Comparison of ENCODE assay signal across 18 mouse cellular contexts in genomic region chr17:85355356-85355755, GRCm38 (mm10).
A peak's percentile ranks its signal among the peaks of the same experiment; 100 is the strongest.
DNase-seq lines count a peak whose midpoint lies in the region; ATAC-seq and TF ChIP-seq lines count a peak whose summit lies in the region.
"Had no signal": no experiment of that assay in that cellular context is flagged by ENCODE, and none has a peak within 500 bp of the region (broad histone marks: within the 10 kb centered on the region; RNA-seq: fewer than 3 reads in every experiment).

No protein-coding gene starts in this region.

- H3K36me3 ChIP-seq in kidney, embryonic 15.5 days = no peaks in the 10 kb centered on the region
- no peaks in the 10 kb centered on the region for H3K36me3 ChIP-seq in kidney, postnatal 0 days (ENCODE audit: insufficient read depth, low read length)
- H3K36me3 ChIP-seq: embryonic facial prominence, embryonic 12.5 days; forebrain, embryonic 15.5 days; heart, embryonic 15.5 days; hindbrain, embryonic 13.5 days had no signal

- H3K9me3 ChIP-seq in kidney, embryonic 15.5 days (replicated peaks) = no peaks in the 10 kb centered on the region
- H3K9me3 ChIP-seq in kidney, postnatal 0 days (replicated peaks; ENCODE audit: low read length) = no peaks in the 10 kb centered on the region
- H3K9me3 ChIP-seq: embryonic facial prominence, embryonic 12.5 days; forebrain, embryonic 15.5 days; heart, embryonic 15.5 days; hindbrain, embryonic 13.5 days had no signal

- no peak overlapping the region for H3K27ac ChIP-seq in kidney, embryonic 15.5 days
- H3K27ac ChIP-seq in kidney, postnatal 0 days = no peak overlapping the region
- H3K27ac ChIP-seq: embryonic facial prominence, embryonic 12.5 days; forebrain, embryonic 15.5 days; heart, embryonic 15.5 days; hindbrain, embryonic 13.5 days had no signal

- WGBS in kidney, embryonic 15.5 days = 82% methylated on average over 9 of the region's 9 CpGs
- 86% methylated on average over 9 of the region's 9 CpGs for WGBS in kidney, postnatal 0 days

- no peak overlapping the region for H3K4me3 ChIP-seq in kidney, embryonic 15.5 days (replicated peaks)
- no peak overlapping the region for H3K4me3 ChIP-seq in kidney, postnatal 0 days (replicated peaks; ENCODE audit: low read depth, low read length)
- H3K4me3 ChIP-seq: embryonic facial prominence, embryonic 12.5 days; forebrain, embryonic 15.5 days; heart, embryonic 15.5 days; hindbrain, embryonic 13.5 days had no signal

- TF ChIP-seq CTCF in kidney, postnatal 0 days (IDR thresholded peaks at IDR 0.05; ENCODE audit: low read depth) = no peak

- no peaks in the 10 kb centered on the region for H3K27me3 ChIP-seq in kidney, embryonic 15.5 days
- H3K27me3 ChIP-seq in kidney, postnatal 0 days (ENCODE audit: insufficient read depth, low read length) = no peaks in the 10 kb centered on the region
- H3K27me3 ChIP-seq: embryonic facial prominence, embryonic 12.5 days; forebrain, embryonic 15.5 days; heart, embryonic 15.5 days; hindbrain, embryonic 13.5 days had no signal

- H3K9ac ChIP-seq in kidney, embryonic 15.5 days = no peak overlapping the region
- no peak overlapping the region for H3K9ac ChIP-seq in kidney, postnatal 0 days (ENCODE audit: low read depth, low read length)
- H3K9ac ChIP-seq: embryonic facial prominence, embryonic 12.5 days; forebrain, embryonic 15.5 days; heart, embryonic 15.5 days; hindbrain, embryonic 13.5 days had no signal

- DNase-seq in kidney, adult 18-20 months = peak; percentile 42
- peak; percentile 4 for DNase-seq in kidney, postnatal 0 days (ENCODE audit: low spot score)
- peak; percentile 47 to 59 for DNase-seq in kidney, postnatal 36 days
- DNase-seq in B cell, adult 2 months = no peak
- DNase-seq in MN1 (ENCODE audit: low spot score) = no peak
- DNase-seq: adrenal gland, adult 8-10 months; cerebellum, adult 11 months; cerebellum, adult 9-10 months; cerebellum, postnatal 25 days; gastrocnemius, postnatal 36 days; heart, adult 18-20 months; heart, postnatal 14 days had no signal

- no peak; the same call in 1 of the 2 replicates for ATAC-seq in kidney, embryonic 15.5 days (replicated peaks; ENCODE audit: low FRiP score)
- ATAC-seq in kidney, postnatal 0 days (replicated peaks; ENCODE audit: low FRiP score, low read depth) = no peak
- ATAC-seq: forebrain, embryonic 15.5 days had no signal

- H3K4me1 ChIP-seq in kidney, embryonic 15.5 days = no peaks in the 10 kb centered on the region
- no peaks in the 10 kb centered on the region for H3K4me1 ChIP-seq in kidney, postnatal 0 days (replicated peaks; ENCODE audit: insufficient read depth, low read length)
- H3K4me1 ChIP-seq: embryonic facial prominence, embryonic 12.5 days; forebrain, embryonic 15.5 days; heart, embryonic 15.5 days; hindbrain, embryonic 13.5 days had no signal

- H3K4me2 ChIP-seq in kidney, embryonic 15.5 days = no peak overlapping the region
- no peak overlapping the region for H3K4me2 ChIP-seq in kidney, postnatal 0 days (ENCODE audit: low read length)
- H3K4me2 ChIP-seq: embryonic facial prominence, embryonic 12.5 days; forebrain, embryonic 15.5 days; heart, embryonic 11.5 days; heart, embryonic 15.5 days; hindbrain, embryonic 13.5 days had no signal

Comparison
In these comparisons a context has a peak if more than half of its experiments do, and no peak if none do; other contexts are left out.
1. DNase-seq: peak in kidney, adult 18-20 months (single experiment), kidney, postnatal 0 days (single experiment) and kidney, postnatal 36 days (2 of 2); none in B cell, adult 2 months (0 of 2) and MN1 (single experiment).